Mouse (Mus musculus) left cerebral cortex, postnatal 36 days (tissue): ENCODE data around the gene Lmod3. TPM values are rescaled to one million over a fixed set of nuclear protein-coding genes. Genes with fewer than 3 reads are reported as not detected.

Experiments
- DNase-seq, 2 experiments: peaks; one replicate each; pipeline ENCODE4 v3.0.0; 2021 to 2022; ENCODE audit warnings: low spot score in 2 of 2, mixed read lengths in 1 of 2
- intact Hi-C: fragments of 180-260 bp; cut with DNase I; formaldehyde crosslinking; loops from one replicate; pipeline ENCODE4 v1.15.1; 2025
- total RNA-seq, 2 experiments: library from RNA; stranded (reverse); gene quantifications; 2 replicates each; pipeline ENCODE4 v1.2.3; 2021

Lmod3 gene
- total RNA-seq, 2 experiments from 2014 or later: 0.17 TPM; not detected in 1

GRCm38 (mm10) chr6:97240092-97240491, 12.5 kb downstream of the Lmod3 start:
- intact Hi-C loops: no loop called here
- DNase-seq: no peak

- intact Hi-C loops: no loop called here
- no peak for DNase-seq
These were observed 13.2 kb downstream of the Lmod3 start for GRCm38 (mm10) chr6:97239360-97239759.

GRCm38 (mm10) chr6:97236088-97236487, 16.5 kb downstream of the Lmod3 start:
- intact Hi-C loops: no loop called here
- DNase-seq: no peak

- intact Hi-C loops: no loop called here
- no peak for DNase-seq
These were observed 17.5 kb downstream of the Lmod3 start for GRCm38 (mm10) chr6:97234911-97235668.

GRCm38 (mm10) chr6:97227067-97227847, 25.3 kb downstream of the Lmod3 start:
- intact Hi-C loops: no loop called here
- no peak for DNase-seq

GRCm38 (mm10) chr6:97226083-97226491, 26.5 kb downstream of the Lmod3 start:
- intact Hi-C loops: no loop called here
- no peak for DNase-seq

- intact Hi-C loops: no loop called here
- no peak for DNase-seq
These were observed 28.1 kb downstream of the Lmod3 start for GRCm38 (mm10) chr6:97224505-97224904.

- intact Hi-C loops: no loop called here
- DNase-seq: no peak
These were observed 29.0 kb downstream of the Lmod3 start for GRCm38 (mm10) chr6:97223566-97223965.

- intact Hi-C loops: no loop called here
- no peak for DNase-seq
These were observed 29.6 kb downstream of the Lmod3 start for GRCm38 (mm10) chr6:97222931-97223467.

GRCm38 (mm10) chr6:97222321-97222720, 30.2 kb downstream of the Lmod3 start:
- intact Hi-C loops: no loop called here
- DNase-seq: no peak

GRCm38 (mm10) chr6:97221205-97222025, 31.1 kb downstream of the Lmod3 start:
- intact Hi-C loops: no loop called here
- DNase-seq: peak; percentile 65 to 73

- no peak for DNase-seq
- intact Hi-C loops: no loop called here
These were observed 31.9 kb downstream of the Lmod3 start for GRCm38 (mm10) chr6:97220672-97221071.

- DNase-seq: no peak
- intact Hi-C loops: no loop called here
These were observed 36.3 kb downstream of the Lmod3 start for GRCm38 (mm10) chr6:97216154-97216821.

GRCm38 (mm10) chr6:97211981-97212380, 40.6 kb downstream of the Lmod3 start:
- intact Hi-C loops: no loop called here

GRCm38 (mm10) chr6:97210962-97211601, 41.5 kb downstream of the Lmod3 start:
- intact Hi-C loops: no loop called here
- DNase-seq: peak; percentile 31 to 35

More at GRCm38 (mm10) chr6:97211981-97212380, 40.6 kb downstream of the Lmod3 start:
- DNase-seq: peak; percentile 64 to 71

GRCm38 (mm10) chr6:97210191-97210961, 42.2 kb downstream of the Lmod3 start, which contains the start of gene Arl6ip5:
Gene Arl6ip5 (plus strand): TSS chr6:97210689.
- peak; percentile 89 for DNase-seq
- intact Hi-C loops: no loop called here

GRCm38 (mm10) chr6:97209751-97210150, 42.8 kb downstream of the Lmod3 start:
- DNase-seq: no peak
- intact Hi-C loops: no loop called here

GRCm38 (mm10) chr6:97209201-97209600, 43.4 kb downstream of the Lmod3 start:
- intact Hi-C loops: no loop called here

More at GRCm38 (mm10) chr6:97209201-97209600, 43.4 kb downstream of the Lmod3 start:
- DNase-seq: no peak
